Mouse (Mus musculus) cortical plate, adult 2 months (tissue): Measurements from ENCODE around the gene Fcgr2b.

Source experiments
- CTCF ChIP-seq: fragments of 200-500 bp; IDR thresholded peaks from 2 replicates; pipeline ENCODE4 v1.5.1; 2011; ENCODE audit warnings: mild to moderate bottlenecking, control low read depth, low read length; ENCODE audit not compliant: insufficient read depth; ENCODE audit errors: extremely low read depth
- POLR2A ChIP-seq: fragments of 200-500 bp; IDR thresholded peaks from 2 replicates; pipeline ENCODE4 v1.6.1; 2011; ENCODE audit warnings: mild to moderate bottlenecking, low read length, control low read depth; ENCODE audit not compliant: insufficient read depth; ENCODE audit errors: extremely low read depth

GRCm38 (mm10) chr1:170958225-170958624 lies 18.1 kb downstream of the Fcgr2b start:
- TF ChIP-seq CTCF, result no peak
- TF ChIP-seq POLR2A, result no peak
